Mouse (Mus musculus) heart, embryonic 11.5 days (tissue): ENCODE data around the gene Fut7. TPM values are rescaled to one million over a fixed set of nuclear protein-coding genes. Genes with fewer than 3 reads are reported as not detected.

Experiments used
- ATAC-seq: fragments of 200-750 bp; cut with Nextera tagmentation; replicated peaks from 2 replicates; pipeline ENCODE4 v1.8.0; 2017; ENCODE audit warnings: moderate library complexity; ENCODE audit not compliant: insufficient number of reproducible peaks, low FRiP score, low TSS enrichment
- H3K27ac ChIP-seq: fragments of 300-500 bp; sonication (generic); 2 replicates; pipeline ENCODE4 v1.5.1; 2014; ENCODE audit warnings: mild to moderate bottlenecking, low read depth, low read length
- H3K27me3 ChIP-seq: fragments of 300-500 bp; sonication (generic); 2 replicates; pipeline ENCODE4 v1.6.1; 2014; ENCODE audit warnings: mild to moderate bottlenecking, low read length, mixed read lengths; ENCODE audit not compliant: control insufficient read depth, insufficient read depth
- H3K36me3 ChIP-seq: fragments of 300-500 bp; sonication (generic); 2 replicates; pipeline ENCODE4 v1.6.1; 2014; ENCODE audit warnings: mild to moderate bottlenecking, low read length, moderate library complexity, mixed read lengths; ENCODE audit not compliant: control insufficient read depth, insufficient read depth
- H3K4me1 ChIP-seq: fragments of 300-500 bp; sonication (generic); 2 replicates; pipeline ENCODE4 v1.6.1; 2014; ENCODE audit warnings: low read length; ENCODE audit not compliant: control insufficient read depth, insufficient read depth
- H3K4me2 ChIP-seq: fragments of 300-500 bp; sonication (generic); 2 replicates; pipeline ENCODE4 v1.6.1; 2014; ENCODE audit warnings: mild to moderate bottlenecking, moderate library complexity
- H3K4me3 ChIP-seq: fragments of 300-500 bp; sonication (generic); 2 replicates; pipeline ENCODE4 v1.5.1; 2014; ENCODE audit warnings: low read depth, low read length
- H3K9ac ChIP-seq: fragments of 300-500 bp; sonication (generic); 2 replicates; pipeline ENCODE4 v1.6.1; 2014; ENCODE audit warnings: mild to moderate bottlenecking, low read depth, low read length, moderate library complexity
- H3K9me3 ChIP-seq: fragments of 300-500 bp; sonication (generic); replicated peaks from 2 replicates; pipeline ENCODE4 v1.6.1; 2016; ENCODE audit warnings: low read length; ENCODE audit not compliant: control insufficient read depth
- WGBS: fragments of 180-500 bp; shearing (Covaris S2); extraction: QIAGEN DNeasy Blood & Tissue Kit; methylation state at CpG from one replicate; pipeline ENCODE4 v1.1.7; 2014; ENCODE audit not compliant: insufficient replicate concordance; 5-methylcytosine and 5-hydroxymethylcytosine counted together
- polyA plus RNA-seq: library from polyadenylated mRNA; unstranded; fragments of >200 nt; fragmentation: Nextera tagmentation; extraction: Ambion mirVana; gene quantifications from 2 replicates; pipeline ENCODE4 v1.2.1, GENCODE M21; 2014

The Fut7 gene
- polyA plus RNA-seq, 1 experiment from 2014 or later, result not detected

DNA sequence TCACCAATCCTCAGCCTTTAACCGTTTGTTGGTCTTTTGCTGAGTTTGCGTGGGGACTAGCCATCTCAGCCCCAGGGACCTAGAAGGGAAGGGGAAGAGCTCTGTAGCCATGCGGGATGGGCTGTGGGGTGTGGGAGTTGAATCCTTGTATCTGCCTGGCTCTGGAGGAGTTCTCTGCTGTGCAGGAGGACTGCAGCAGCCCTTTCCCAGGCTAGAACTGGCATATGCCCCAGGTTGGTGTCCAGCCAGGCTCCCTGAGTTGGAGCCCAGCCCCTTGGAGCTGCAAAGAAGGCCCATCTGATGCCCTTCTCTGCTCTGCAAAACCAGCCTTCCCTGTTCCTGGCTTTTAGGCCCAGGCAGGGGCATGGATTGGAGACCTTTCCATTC is 26.5 kb upstream of the Fut7 start:
- H3K4me3 ChIP-seq, result no peak overlapping the region; the same call in 1 of the 2 replicates
- H3K36me3 ChIP-seq, result no peaks in the 10 kb centered on the region
- H3K9me3 ChIP-seq, result no peaks in the 10 kb centered on the region
- peaks cover 4% of the 10 kb centered on the region; the same call in 1 of the 2 replicates for H3K4me1 ChIP-seq
- 30% methylated on average over 3 of the region's 3 CpGs for WGBS
- no peak for ATAC-seq
- no peak overlapping the region for H3K9ac ChIP-seq
- H3K27ac ChIP-seq, result no peak overlapping the region
- H3K27me3 ChIP-seq, result peaks cover 75% of the 10 kb centered on the region
- peak overlapping the region; percentile 73 for H3K4me2 ChIP-seq

DNA sequence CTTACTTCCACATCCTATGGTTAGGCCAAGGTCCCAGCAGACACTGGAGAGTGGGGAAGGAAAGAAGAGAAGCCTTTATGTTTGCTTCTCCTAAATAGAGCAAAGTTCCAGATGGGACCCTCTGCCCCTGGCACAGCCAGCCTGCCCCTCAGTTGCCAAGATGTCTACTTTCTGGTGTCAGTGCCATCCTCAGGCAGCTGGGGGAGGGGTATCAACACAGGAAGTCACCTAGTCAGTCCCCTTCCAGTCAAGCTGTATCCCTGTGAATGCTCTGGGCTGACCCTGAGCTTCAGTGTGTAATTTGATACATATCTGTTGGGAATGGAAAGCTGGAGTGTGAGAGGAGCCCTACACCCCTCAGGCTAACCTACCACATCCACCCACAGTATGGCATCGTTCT is 26.1 kb upstream of the Fut7 start:
- Histone ChIP-seq H3K4me3 (no peak overlapping the region), H3K27me3 (peaks cover 79% of the 10 kb centered on the region), H3K4me2 (no peak overlapping the region), H3K36me3 (no peaks in the 10 kb centered on the region), H3K27ac (no peak overlapping the region), H3K9me3 (no peaks in the 10 kb centered on the region), H3K9ac (no peak overlapping the region), H3K4me1 (peaks cover 4% of the 10 kb centered on the region; the same call in 1 of the 2 replicates)
- 35% methylated on average over 1 of the region's 1 CpGs for WGBS
- no peak for ATAC-seq

DNA sequence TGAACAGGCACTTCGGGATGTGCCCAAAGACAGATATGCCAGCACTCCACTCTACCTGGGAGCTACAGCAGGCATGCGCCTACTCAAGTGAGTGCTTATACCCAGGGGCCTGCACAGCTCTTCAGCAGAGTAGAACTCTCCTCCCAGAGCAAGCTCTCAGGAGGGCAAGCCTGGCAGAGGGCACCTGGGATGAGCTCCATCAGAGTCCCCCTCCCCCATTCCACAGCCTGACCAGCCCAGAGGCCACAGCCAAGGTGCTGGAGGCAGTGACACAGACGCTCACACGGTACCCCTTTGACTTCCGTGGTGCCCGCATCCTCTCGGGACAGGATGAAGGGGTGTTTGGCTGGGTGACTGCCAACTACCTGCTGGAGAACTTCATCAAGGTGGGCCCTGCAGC is 25.0 kb upstream of the Fut7 start:
- Histone ChIP-seq H3K4me1 (peaks cover 4% of the 10 kb centered on the region; the same call in 1 of the 2 replicates), H3K36me3 (no peaks in the 10 kb centered on the region), H3K4me3 (no peak overlapping the region), H3K9me3 (no peaks in the 10 kb centered on the region), H3K27me3 (peaks cover 89% of the 10 kb centered on the region), H3K27ac (no peak overlapping the region), H3K4me2 (no peak overlapping the region), H3K9ac (no peak overlapping the region)
- no peak for ATAC-seq
- 89% methylated on average over 7 of the region's 7 CpGs for WGBS

DNA sequence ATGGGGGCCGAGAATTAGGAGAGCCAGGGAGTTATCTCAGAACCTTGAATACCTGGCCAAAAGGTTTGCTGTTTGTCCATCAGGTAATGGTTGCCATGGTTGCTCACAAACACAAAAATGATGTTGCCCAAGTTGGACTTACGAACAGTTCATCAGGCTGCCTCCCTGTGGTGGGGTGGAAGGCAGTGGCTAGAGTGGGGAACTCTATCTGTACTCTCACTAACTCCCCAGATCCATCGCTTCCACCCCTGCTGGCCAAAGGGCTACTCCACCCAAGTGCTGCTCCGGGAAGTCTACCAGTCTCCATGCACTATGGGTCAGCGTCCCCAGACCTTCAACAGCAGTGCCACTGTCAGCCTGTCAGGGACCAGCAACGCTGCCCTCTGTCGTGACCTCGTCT is 24.0 kb upstream of the Fut7 start, which contains the start of gene Npdc1:
Gene Npdc1 (plus strand): TSS at position 301 of the 400 bp plus-strand sequence.
- no peak within 1 kb of the TSS for H3K4me2 ChIP-seq
- WGBS, result 63% methylated on average over 8 of the region's 8 CpGs

DNA sequence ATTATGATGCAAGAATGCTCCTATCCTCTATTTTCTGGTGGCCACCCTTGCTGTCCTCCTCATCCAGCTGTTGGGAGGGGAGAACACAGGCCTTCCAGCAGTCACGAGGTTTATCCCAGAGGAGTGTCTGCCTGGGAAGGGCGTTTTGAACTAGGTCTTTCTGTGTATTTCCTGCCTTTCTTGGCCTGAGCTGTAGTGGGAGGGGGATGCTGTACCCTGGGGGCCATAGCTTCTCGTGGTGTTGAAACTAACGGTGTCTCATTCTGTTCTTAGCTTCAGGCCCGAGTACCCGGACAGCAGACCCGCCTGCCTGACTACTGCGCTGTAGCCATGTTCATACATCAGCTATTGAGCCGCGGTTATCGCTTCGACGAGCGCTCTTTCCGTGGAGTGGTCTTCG is 22.8 kb upstream of the Fut7 start:
- no peak overlapping the region for H3K4me2 ChIP-seq
- no peak for ATAC-seq
- 20% methylated on average over 16 of the region's 16 CpGs for WGBS
- no peak overlapping the region for H3K9ac ChIP-seq
- H3K9me3 ChIP-seq, result no peaks in the 10 kb centered on the region
- no peak overlapping the region for H3K4me3 ChIP-seq
- peaks cover 4% of the 10 kb centered on the region; the same call in 1 of the 2 replicates for H3K4me1 ChIP-seq
- H3K27me3 ChIP-seq, result peaks cover 95% of the 10 kb centered on the region
- H3K36me3 ChIP-seq, result no peaks in the 10 kb centered on the region
- H3K27ac ChIP-seq, result no peak overlapping the region

More for the DNA sequence above, 24.0 kb upstream of the Fut7 start, which contains the start of gene Npdc1:
- no peak for ATAC-seq
- Histone ChIP-seq H3K27me3 (peaks cover 97% of the 10 kb centered on the region), H3K4me1 (peaks cover 4% of the 10 kb centered on the region; the same call in 1 of the 2 replicates), H3K36me3 (no peaks in the 10 kb centered on the region), H3K27ac (no peak within 1 kb of the TSS), H3K9ac (no peak within 1 kb of the TSS), H3K9me3 (no peaks in the 10 kb centered on the region), H3K4me3 (no peak within 1 kb of the TSS)

DNA sequence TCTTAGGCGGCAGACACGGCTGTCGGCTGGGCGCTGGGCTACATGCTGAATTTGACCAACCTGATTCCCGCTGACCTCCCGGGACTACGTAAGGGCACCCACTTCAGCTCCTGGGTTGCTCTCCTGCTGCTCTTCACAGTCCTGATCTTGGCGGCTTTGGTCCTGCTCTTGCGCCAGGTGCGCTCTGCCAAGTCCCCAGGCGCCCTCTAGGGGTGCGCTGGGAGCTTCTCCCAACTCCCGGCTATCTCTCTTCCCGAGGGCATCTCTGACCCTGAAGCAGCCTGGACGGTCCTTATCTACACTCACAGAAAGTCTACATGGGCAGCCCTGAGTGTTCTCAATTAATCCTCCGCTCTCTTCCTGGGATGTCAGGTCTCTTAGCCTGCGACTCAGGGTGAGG is 22.3 kb upstream of the Fut7 start:
- Histone ChIP-seq H3K27me3 (peaks cover 92% of the 10 kb centered on the region), H3K4me3 (no peak overlapping the region), H3K4me2 (no peak overlapping the region), H3K36me3 (no peaks in the 10 kb centered on the region), H3K9me3 (no peaks in the 10 kb centered on the region), H3K4me1 (peaks cover 2% of the 10 kb centered on the region; the same call in 1 of the 2 replicates), H3K27ac (no peak overlapping the region), H3K9ac (no peak overlapping the region)
- 5% methylated on average over 17 of the region's 17 CpGs for WGBS
- ATAC-seq, result no peak

DNA sequence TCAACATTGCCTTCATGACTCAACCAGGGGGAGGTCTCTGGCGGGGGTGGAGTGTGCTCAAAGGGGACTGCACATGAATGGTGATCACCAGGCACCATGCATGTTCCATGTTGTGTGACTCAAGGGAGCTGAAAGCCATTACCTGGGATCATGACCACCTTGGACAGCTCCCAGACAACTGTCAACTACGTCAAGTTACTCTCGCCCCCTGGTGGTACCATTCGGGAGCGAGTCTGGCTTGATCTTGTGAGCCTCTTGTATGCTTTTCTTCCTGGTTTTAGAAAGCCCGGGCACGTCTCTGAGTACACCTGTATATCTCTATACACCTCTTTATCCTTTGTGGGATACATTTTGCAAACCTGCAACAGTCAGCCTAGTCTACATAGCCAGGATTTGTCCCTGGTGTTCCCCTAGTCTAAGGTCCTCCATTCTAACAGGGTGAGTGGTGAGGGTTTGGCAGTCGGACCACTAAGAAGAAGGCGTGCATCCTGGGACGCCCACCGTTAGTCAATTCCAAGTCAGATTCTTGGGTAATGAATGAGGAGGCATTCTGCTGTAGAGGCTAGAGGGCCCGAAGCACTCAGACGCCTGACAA is 20.6 kb upstream of the Fut7 start:
- 0 out of 2 replicates have a peak overlapping the region, but pooled peaks have one; percentile 62 for H3K9ac ChIP-seq
- no peak; the same call in 1 of the 2 replicates for ATAC-seq
- WGBS, result 0% methylated on average over 13 of the region's 13 CpGs

DNA sequence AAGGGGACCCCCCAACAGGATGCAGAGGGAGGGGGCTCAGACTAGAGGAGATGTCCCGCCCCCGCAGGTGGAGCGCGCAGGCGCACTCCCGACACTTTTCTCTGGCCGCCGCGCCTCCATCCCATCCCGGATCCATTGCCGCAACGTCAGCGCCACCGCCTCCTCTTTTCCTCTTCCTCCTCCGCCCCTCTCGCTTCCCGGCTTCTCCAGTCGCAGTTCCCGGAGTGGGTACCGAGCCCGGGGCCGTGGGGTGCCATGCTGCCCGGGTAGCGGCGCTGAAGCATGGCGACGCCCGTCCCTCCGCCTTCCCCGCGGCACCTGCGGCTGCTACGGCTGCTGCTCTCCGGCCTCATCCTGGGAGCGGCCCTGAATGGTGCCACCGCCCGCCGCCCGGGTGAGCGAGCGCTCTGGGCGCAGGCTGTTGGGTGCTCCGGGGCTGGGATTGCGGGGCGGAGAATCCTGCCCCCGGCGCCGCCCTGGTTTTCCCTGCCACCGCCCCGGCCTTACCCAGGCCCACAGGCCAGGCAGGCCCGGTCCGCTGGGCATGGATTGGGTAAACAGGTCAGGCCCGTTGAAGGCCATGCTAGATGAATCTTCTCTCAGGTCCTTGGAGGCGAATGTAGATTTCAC is 20.0 kb upstream of the Fut7 start:
- 3% methylated on average over 53 of the region's 54 CpGs for WGBS
- no peak for ATAC-seq
- H3K27ac ChIP-seq, result no peak overlapping the region

More for the DNA sequence above, 20.6 kb upstream of the Fut7 start:
- Histone ChIP-seq H3K27ac (no peak overlapping the region), H3K4me2 (peak overlapping the region; percentile 74), H3K4me3 (peak overlapping the region; percentile 56), H3K9me3 (no peaks in the 10 kb centered on the region), H3K27me3 (peaks cover 80% of the 10 kb centered on the region), H3K4me1 (no peaks in the 10 kb centered on the region), H3K36me3 (no peaks in the 10 kb centered on the region)

More for the DNA sequence above, 20.0 kb upstream of the Fut7 start:
- H3K4me3 ChIP-seq, result peak overlapping the region; percentile 56
- no peaks in the 10 kb centered on the region for H3K4me1 ChIP-seq
- H3K36me3 ChIP-seq, result no peaks in the 10 kb centered on the region
- H3K27me3 ChIP-seq, result peaks cover 73% of the 10 kb centered on the region
- H3K9ac ChIP-seq, result peak overlapping the region; percentile 62; the same call in 1 of the 2 replicates
- H3K4me2 ChIP-seq, result peak overlapping the region; percentile 74
- no peaks in the 10 kb centered on the region for H3K9me3 ChIP-seq
